Mouse (Mus musculus): ENCODE data around the gene Fnbp1l.

The Fnbp1l gene

GRCm38 (mm10) chr3:122535938-122536703 is 83.4 kb downstream of the Fnbp1l start:
- DNase-seq (ENCODE audit: extremely low read depth, insufficient read length, low spot score): no peak

- no peak for DNase-seq (ENCODE audit: extremely low read depth, insufficient read length, low spot score)
Observed at GRCm38 (mm10) chr3:122528477-122528876, 91.0 kb downstream of the Fnbp1l start.

- no peak for DNase-seq (ENCODE audit: extremely low read depth, insufficient read length, low spot score)
Observed at GRCm38 (mm10) chr3:122521294-122521693, 98.2 kb downstream of the Fnbp1l start.

- DNase-seq (ENCODE audit: extremely low read depth, insufficient read length, low spot score): no peak
Observed at GRCm38 (mm10) chr3:122520875-122521274, 98.6 kb downstream of the Fnbp1l start.

- DNase-seq (ENCODE audit: extremely low read depth, insufficient read length, low spot score): no peak
Observed at GRCm38 (mm10) chr3:122520365-122520764, 99.2 kb downstream of the Fnbp1l start.

- no peak for DNase-seq (ENCODE audit: extremely low read depth, insufficient read length, low spot score)
Observed at GRCm38 (mm10) chr3:122519082-122519481, 100.4 kb downstream of the Fnbp1l start.

GRCm38 (mm10) chr3:122518231-122518736 is 101.2 kb downstream of the Fnbp1l start:
- DNase-seq (ENCODE audit: extremely low read depth, insufficient read length, low spot score): no peak

- DNase-seq (ENCODE audit: extremely low read depth, insufficient read length, low spot score): no peak
Observed at GRCm38 (mm10) chr3:122517726-122518125, 101.8 kb downstream of the Fnbp1l start.

- no peak for DNase-seq (ENCODE audit: extremely low read depth, insufficient read length, low spot score)
Observed at GRCm38 (mm10) chr3:122516327-122516695, 103.2 kb downstream of the Fnbp1l start.

- DNase-seq (ENCODE audit: extremely low read depth, insufficient read length, low spot score): peak; percentile 50
Observed at GRCm38 (mm10) chr3:122515568-122516326, 103.8 kb downstream of the Fnbp1l start.

- DNase-seq (ENCODE audit: extremely low read depth, insufficient read length, low spot score): no peak
Observed at GRCm38 (mm10) chr3:122512725-122513375, 106.7 kb downstream of the Fnbp1l start.

- peak; percentile 42 for DNase-seq (ENCODE audit: extremely low read depth, insufficient read length, low spot score)
Observed at GRCm38 (mm10) chr3:122511721-122512619, 107.5 kb downstream of the Fnbp1l start.

- DNase-seq (ENCODE audit: extremely low read depth, insufficient read length, low spot score): peak; percentile 56
Observed at GRCm38 (mm10) chr3:122510932-122511331, 108.6 kb downstream of the Fnbp1l start.

GRCm38 (mm10) chr3:122510240-122510750 is 109.2 kb downstream of the Fnbp1l start:
- DNase-seq (ENCODE audit: extremely low read depth, insufficient read length, low spot score): no peak

- DNase-seq (ENCODE audit: extremely low read depth, insufficient read length, low spot score): peak; percentile 86
Observed at GRCm38 (mm10) chr3:122509534-122510239, 109.8 kb downstream of the Fnbp1l start.

- DNase-seq (ENCODE audit: extremely low read depth, insufficient read length, low spot score): peak; percentile 68
Observed at GRCm38 (mm10) chr3:122509084-122509483, 110.4 kb downstream of the Fnbp1l start.

GRCm38 (mm10) chr3:122507826-122508225 is 111.7 kb downstream of the Fnbp1l start:
- DNase-seq (ENCODE audit: extremely low read depth, insufficient read length, low spot score): no peak

- no peak for DNase-seq (ENCODE audit: extremely low read depth, insufficient read length, low spot score)
Observed at GRCm38 (mm10) chr3:122506343-122506916, 113.1 kb downstream of the Fnbp1l start.

- no peak for DNase-seq (ENCODE audit: extremely low read depth, insufficient read length, low spot score)
Observed at GRCm38 (mm10) chr3:122500929-122501328, 118.6 kb downstream of the Fnbp1l start.
